8 mouse cellular contexts compared by ENCODE assay signal in the genomic region with DNA sequence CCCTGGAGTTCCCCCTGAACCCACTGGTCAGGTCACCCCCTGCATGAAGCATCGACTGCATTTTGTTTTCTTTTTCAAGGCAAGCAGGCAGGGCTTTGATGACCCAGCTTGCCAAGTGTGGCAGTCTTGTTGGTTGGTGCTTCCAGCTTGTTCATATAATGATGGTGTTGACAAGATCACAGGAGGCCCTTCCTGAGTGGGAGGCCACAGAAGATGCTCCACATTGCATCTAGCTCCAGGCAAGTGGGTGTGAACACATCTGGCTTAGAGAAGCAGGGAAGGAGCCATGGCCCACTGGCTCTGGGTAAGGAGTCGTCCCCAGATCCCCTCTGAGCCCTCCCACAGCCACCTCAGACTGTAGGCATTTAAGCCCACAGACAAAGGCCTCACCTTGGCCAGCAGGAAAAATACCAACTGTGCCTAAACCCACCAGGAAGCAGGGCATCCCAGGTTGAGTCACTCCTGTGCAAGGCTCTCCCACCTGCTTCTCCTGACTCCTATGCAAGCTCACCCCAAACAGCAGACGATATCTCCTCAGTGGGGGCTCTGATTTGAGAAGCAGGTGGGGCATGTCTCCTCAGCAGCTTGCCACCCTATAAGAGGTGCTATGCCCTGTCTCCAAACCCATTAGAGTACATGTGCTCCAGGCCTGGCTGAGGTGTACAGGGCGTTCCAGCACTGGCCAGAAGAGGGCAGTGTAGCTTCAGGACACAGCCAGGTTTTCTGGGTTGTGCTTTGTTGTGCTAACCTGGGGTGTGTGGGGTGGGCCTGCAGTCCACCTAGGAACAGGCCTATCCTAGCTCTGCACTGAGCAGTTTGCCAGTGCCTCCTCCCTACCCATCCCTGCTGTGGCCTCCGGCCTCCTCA. TPM values are rescaled to one million over a fixed set of nuclear protein-coding genes. Genes with fewer than 3 reads are reported as not detected.
A peak's percentile ranks its signal among the peaks of the same experiment; 100 is the strongest.
DNase-seq lines count a peak whose midpoint lies in the region; ATAC-seq and TF ChIP-seq lines count a peak whose summit lies in the region.

No protein-coding gene starts in this region.

- 43% methylated on average over 5 of the region's 5 CpGs for WGBS in embryonic facial prominence, embryonic 10.5 days
- 46% methylated on average over 5 of the region's 5 CpGs for WGBS in heart, adult 2 months
- 43% methylated on average over 5 of the region's 5 CpGs for WGBS in kidney, embryonic 14.5 days
- WGBS in limb, embryonic 15.5 days, result 47% methylated on average over 5 of the region's 5 CpGs
- 50% methylated on average over 5 of the region's 5 CpGs for WGBS in midbrain, postnatal 0 days

- H3K79me2 ChIP-seq in heart, adult 2 months (replicated peaks; ENCODE audit: control insufficient read depth, insufficient read depth, low read length), result no peaks in the 10 kb centered on the region

- 0 out of 2 replicates have a peak, but pooled peaks cover 6% of the 10 kb centered on the region for H3K4me1 ChIP-seq in embryonic facial prominence, embryonic 10.5 days
- H3K4me1 ChIP-seq in heart, adult 2 months (ENCODE audit: control insufficient read depth, insufficient read depth, low read length), result peaks cover 4% of the 10 kb centered on the region
- no peaks in the 10 kb centered on the region for H3K4me1 ChIP-seq in kidney, embryonic 14.5 days (ENCODE audit: control insufficient read depth, insufficient read depth, low read length)
- H3K4me1 ChIP-seq in limb, embryonic 15.5 days, result 0 out of 2 replicates have a peak, but pooled peaks cover 6% of the 10 kb centered on the region
- H3K4me1 ChIP-seq in midbrain, postnatal 0 days (ENCODE audit: insufficient read depth, low read length), result no peaks in the 10 kb centered on the region

- H3K4me3 ChIP-seq in embryonic facial prominence, embryonic 10.5 days, result no peak overlapping the region
- no peak overlapping the region for H3K4me3 ChIP-seq in heart, adult 2 months
- H3K4me3 ChIP-seq in kidney, embryonic 14.5 days (ENCODE audit: low read length), result no peak overlapping the region
- no peak overlapping the region for H3K4me3 ChIP-seq in limb, embryonic 15.5 days
- no peak overlapping the region for H3K4me3 ChIP-seq in midbrain, postnatal 0 days (ENCODE audit: low read depth, low read length)

- H3K4me2 ChIP-seq in kidney, embryonic 14.5 days (replicated peaks; ENCODE audit: low read depth, low read length), result no peak overlapping the region
- no peak overlapping the region for H3K4me2 ChIP-seq in limb, embryonic 15.5 days
- no peak overlapping the region for H3K4me2 ChIP-seq in midbrain, postnatal 0 days (ENCODE audit: low read depth, low read length, poor library complexity, severe bottlenecking)

- H3K9me3 ChIP-seq in embryonic facial prominence, embryonic 10.5 days, result no peaks in the 10 kb centered on the region
- H3K9me3 ChIP-seq in kidney, embryonic 14.5 days (ENCODE audit: control insufficient read depth, low read length), result no peaks in the 10 kb centered on the region
- no peaks in the 10 kb centered on the region for H3K9me3 ChIP-seq in limb, embryonic 15.5 days
- H3K9me3 ChIP-seq in midbrain, postnatal 0 days (ENCODE audit: low read length), result no peaks in the 10 kb centered on the region

- intact Hi-C loops in heart, adult 2 months (cut with DNase I), result loop anchor here (1.0 to 2.0 kb wide), 5 partner anchors 17 to 239 kb away; a partner anchor contains a TSS

- no peak for TF ChIP-seq POLR2A in heart, adult 2 months (IDR thresholded peaks at IDR 0.05; ENCODE audit: insufficient read depth, low read depth, low read length)

- TF ChIP-seq EP300 in heart, adult 2 months (IDR thresholded peaks at IDR 0.05; ENCODE audit: insufficient read depth, low read depth, low read length), result peak; percentile 82

- H3K27ac ChIP-seq in embryonic facial prominence, embryonic 10.5 days (replicated peaks), result no peak overlapping the region
- H3K27ac ChIP-seq in heart, adult 2 months, result no peak overlapping the region
- no peak overlapping the region for H3K27ac ChIP-seq in kidney, embryonic 14.5 days (ENCODE audit: low read depth, low read length)
- no peak overlapping the region for H3K27ac ChIP-seq in limb, embryonic 15.5 days
- H3K27ac ChIP-seq in midbrain, postnatal 0 days (ENCODE audit: low read depth, low read length), result no peak overlapping the region

- DNase-seq in 416B (ENCODE audit: low read depth), result peak; percentile 73
- peak; percentile 88 for DNase-seq in adrenal gland, postnatal 10 days
- peak; percentile 81 for DNase-seq in embryonic facial prominence, embryonic 10.5 days (ENCODE audit: low spot score)
- peak; percentile 77 to 88 for DNase-seq in heart, adult 2 months
- peak; percentile 65 for DNase-seq in midbrain, postnatal 0 days (ENCODE audit: low spot score)
- DNase-seq in spleen, postnatal 14 days (ENCODE audit: low spot score in 2 of 2), result peak; percentile 55 to 69

- TF ChIP-seq CTCF in heart, adult 2 months (IDR thresholded peaks at IDR 0.05), result peak; percentile 98
- TF ChIP-seq CTCF in midbrain, postnatal 0 days (IDR thresholded peaks at IDR 0.05), result peak; percentile 89

- peaks cover 8% of the 10 kb centered on the region for H3K36me3 ChIP-seq in embryonic facial prominence, embryonic 10.5 days (replicated peaks)
- H3K36me3 ChIP-seq in heart, adult 2 months (ENCODE audit: control insufficient read depth, insufficient read depth, low read length), result no peaks in the 10 kb centered on the region
- H3K36me3 ChIP-seq in kidney, embryonic 14.5 days (ENCODE audit: control insufficient read depth, insufficient read depth, low read length), result peaks cover 3% of the 10 kb centered on the region; the same call in 1 of the 2 replicates
- peaks cover 25% of the 10 kb centered on the region for H3K36me3 ChIP-seq in limb, embryonic 15.5 days
- no peaks in the 10 kb centered on the region for H3K36me3 ChIP-seq in midbrain, postnatal 0 days (ENCODE audit: insufficient read depth, low read length)

- ATAC-seq in kidney, embryonic 14.5 days (ENCODE audit: low FRiP score, low TSS enrichment), result peak; percentile 62
- 0 out of 2 replicates have a peak, but pooled peaks have one; percentile 27 for ATAC-seq in limb, embryonic 15.5 days (ENCODE audit: insufficient number of reproducible peaks, low FRiP score, low TSS enrichment, low read depth)
- peak; percentile 35; the same call in 1 of the 2 replicates for ATAC-seq in midbrain, postnatal 0 days (ENCODE audit: low FRiP score)

- H3K9ac ChIP-seq in heart, adult 2 months (ENCODE audit: low read depth, low read length), result no peak overlapping the region
- H3K9ac ChIP-seq in kidney, embryonic 14.5 days (ENCODE audit: low read depth, low read length), result no peak overlapping the region
- no peak overlapping the region for H3K9ac ChIP-seq in limb, embryonic 15.5 days
- no peak overlapping the region for H3K9ac ChIP-seq in midbrain, postnatal 0 days (replicated peaks; ENCODE audit: low read length, poor library complexity, severe bottlenecking)

- H3K27me3 ChIP-seq in embryonic facial prominence, embryonic 10.5 days (replicated peaks; ENCODE audit: low read depth, poor library complexity, severe bottlenecking), result no peaks in the 10 kb centered on the region
- H3K27me3 ChIP-seq in heart, adult 2 months (ENCODE audit: control insufficient read depth, insufficient read depth, low read length), result no peaks in the 10 kb centered on the region
- no peaks in the 10 kb centered on the region for H3K27me3 ChIP-seq in kidney, embryonic 14.5 days (ENCODE audit: control insufficient read depth, insufficient read depth, low read length)
- H3K27me3 ChIP-seq in limb, embryonic 15.5 days, result no peaks in the 10 kb centered on the region
- no peaks in the 10 kb centered on the region for H3K27me3 ChIP-seq in midbrain, postnatal 0 days (ENCODE audit: insufficient read depth, low read length)

RNA-seq across cellular contexts. Expression of a gene that starts 30.7 kb away (rescaled TPM):
- total RNA-seq in adrenal gland, postnatal 10 days (2021), result 10 to 100 TPM; 41.6 to 51.3 TPM
- 42.9 and 46.8 TPM in 2 replicates for polyA plus RNA-seq in embryonic facial prominence, embryonic 10.5 days (2016; fragmentation: Nextera tagmentation; extraction: Ambion mirVana)
- total RNA-seq in heart, adult 2 months (2021), result 10 to 100 TPM; 21.9 to 26.1 TPM
- polyA plus RNA-seq in heart, adult 2 months (2012; rRNA removed), result 6.0 and 8.1 TPM in 2 replicates
- 30.8 and 39.3 TPM in 2 replicates for polyA plus RNA-seq in kidney, embryonic 14.5 days (2014; fragmentation: Nextera tagmentation; extraction: Ambion mirVana)
- polyA plus RNA-seq in limb, embryonic 15.5 days (2015; fragmentation: Nextera tagmentation; extraction: Ambion mirVana), result 36.6 and 43.0 TPM in 2 replicates
- total RNA-seq in midbrain, postnatal 0 days (2014; rRNA removed), result 13.9 and 31.9 TPM in 2 replicates
- 10.8 and 12.8 TPM in 2 replicates for polyA plus RNA-seq in midbrain, postnatal 0 days (2015; fragmentation: Nextera tagmentation; extraction: Ambion mirVana)
